Mouse (Mus musculus) hindbrain, embryonic 10.5 days (tissue): Measurements from ENCODE around the gene Trpc5. TPM values are rescaled to one million over a fixed set of nuclear protein-coding genes. Genes with fewer than 3 reads are reported as not detected.

ENCODE experiments used
- polyA plus RNA-seq: library from polyadenylated mRNA; unstranded; fragments of >200 nt; fragmentation: Nextera tagmentation; extraction: Ambion mirVana; gene quantifications from 2 replicates; pipeline ENCODE4 v1.2.1, GENCODE M21; 2016

The Trpc5 gene
- polyA plus RNA-seq, 1 experiment from 2014 or later = 0.18 TPM

Other genes starting within 250 kb of the Trpc5 start
- 0.04 TPM in 1 of 2 replicates, not detected in the other for gene Trpc5os, start 231.6 kb downstream of the Trpc5 start, polyA plus RNA-seq
- gene Rtl4, start 727 bp upstream of the Trpc5 start, polyA plus RNA-seq = 0.05 and 0.25 TPM in 2 replicates